In genomic region chr15:103165924-103166323, GRCm38 (mm10) we compare ENCODE assay signal across 4 mouse cellular contexts.
"Had no signal": no experiment of that assay in that cellular context is flagged by ENCODE, and none has a peak within 500 bp of the region (broad histone marks: within the 10 kb centered on the region; RNA-seq: fewer than 3 reads in every experiment).

No protein-coding gene starts in this region.

- H3K36me3 ChIP-seq: limb, embryonic 13.5 days; midbrain, embryonic 12.5 days had no signal

- H3K27ac ChIP-seq: layer of hippocampus, adult 2 months; limb, embryonic 13.5 days; liver, embryonic 14.5 days; midbrain, embryonic 12.5 days had no signal

- H3K4me2 ChIP-seq: limb, embryonic 13.5 days; midbrain, embryonic 12.5 days had no signal

- H3K4me3 ChIP-seq: layer of hippocampus, adult 2 months; limb, embryonic 13.5 days; midbrain, embryonic 12.5 days had no signal

- H3K9ac ChIP-seq: limb, embryonic 13.5 days; liver, embryonic 14.5 days; midbrain, embryonic 12.5 days had no signal

- H3K9me3 ChIP-seq: limb, embryonic 13.5 days; midbrain, embryonic 12.5 days had no signal
